Mouse (Mus musculus) induced T-regulatory cell, adult 2 months (primary cell): Measurements from ENCODE around the gene Gm20716.
A peak's percentile ranks its signal among the peaks of the same experiment; 100 is the strongest.

Source experiments
- DNase-seq: peaks from one replicate; pipeline ENCODE4 v3.0.0-alpha.2; 2012; ENCODE audit warnings: low read depth

The Gm20716 gene

GRCm38 (mm10) chr2:168230026-168230728 lies at the start of gene Gm20716, which contains the start of the genes Dpm1 and Mocs3:
Gene Gm20716, minus strand, starts transcription at chr2:168230364.
Gene Dpm1, minus strand, starts transcription at chr2:168230591.
Gene Mocs3, plus strand, starts transcription at chr2:168230622.
- peak; percentile 96 for DNase-seq

- peak; percentile 76 for DNase-seq
Measured at GRCm38 (mm10) chr2:168274374-168274935, 44.3 kb upstream of the Gm20716 start.

GRCm38 (mm10) chr2:168273387-168273786 lies 43.2 kb upstream of the Gm20716 start:
- no peak for DNase-seq

- DNase-seq = no peak
Measured at GRCm38 (mm10) chr2:168268033-168268432, 37.9 kb upstream of the Gm20716 start.

GRCm38 (mm10) chr2:168260900-168261299 lies 30.7 kb upstream of the Gm20716 start:
- no peak for DNase-seq

GRCm38 (mm10) chr2:168260124-168260523 lies 30.0 kb upstream of the Gm20716 start:
- DNase-seq = no peak

GRCm38 (mm10) chr2:168259046-168259445 lies 28.9 kb upstream of the Gm20716 start:
- no peak for DNase-seq

- no peak for DNase-seq
Measured at GRCm38 (mm10) chr2:168257188-168257587, 27.0 kb upstream of the Gm20716 start.

- no peak for DNase-seq
Measured at GRCm38 (mm10) chr2:168256506-168256905, 26.3 kb upstream of the Gm20716 start.

- no peak for DNase-seq
Measured at GRCm38 (mm10) chr2:168253822-168254221, 23.7 kb upstream of the Gm20716 start.

- peak; percentile 76 for DNase-seq
Measured at GRCm38 (mm10) chr2:168252639-168253292, 22.6 kb upstream of the Gm20716 start.

GRCm38 (mm10) chr2:168250270-168250669 lies 20.1 kb upstream of the Gm20716 start:
- peak; percentile 94 for DNase-seq

GRCm38 (mm10) chr2:168248856-168249245 lies 18.7 kb upstream of the Gm20716 start:
- peak; percentile 66 for DNase-seq

GRCm38 (mm10) chr2:168248167-168248855 lies 18.1 kb upstream of the Gm20716 start:
- no peak for DNase-seq

GRCm38 (mm10) chr2:168245571-168245970 lies 15.4 kb upstream of the Gm20716 start:
- no peak for DNase-seq

GRCm38 (mm10) chr2:168243278-168243677 lies 13.1 kb upstream of the Gm20716 start:
- no peak for DNase-seq

- DNase-seq = no peak
Measured at GRCm38 (mm10) chr2:168242841-168243240, 12.7 kb upstream of the Gm20716 start.

- DNase-seq = no peak
Measured at GRCm38 (mm10) chr2:168238335-168238734, 8.2 kb upstream of the Gm20716 start.

GRCm38 (mm10) chr2:168233286-168233685 lies 3.1 kb upstream of the Gm20716 start:
- DNase-seq = no peak

GRCm38 (mm10) chr2:168231471-168231829 lies 1.3 kb upstream of the Gm20716 start:
- DNase-seq = no peak

GRCm38 (mm10) chr2:168230773-168231470 lies 758 bp upstream of the Gm20716 start:
- peak; percentile 48 for DNase-seq
